Mouse (Mus musculus) spleen, adult 2 months (tissue): ENCODE measurements around the gene Snx29.

Experiments
- CTCF ChIP-seq: fragments of 200-500 bp; IDR thresholded peaks from 2 replicates; pipeline ENCODE4 v1.5.1; 2011; ENCODE audit warnings: mild to moderate bottlenecking, inconsistent platforms; ENCODE audit not compliant: insufficient read depth, insufficient read length, insufficient replicate concordance; ENCODE audit errors: extremely low read depth
- POLR2A ChIP-seq: fragments of 200-500 bp; IDR thresholded peaks from 2 replicates; pipeline ENCODE4 v1.6.1; 2011; ENCODE audit warnings: low read depth, low read length, inconsistent platforms

DNA sequence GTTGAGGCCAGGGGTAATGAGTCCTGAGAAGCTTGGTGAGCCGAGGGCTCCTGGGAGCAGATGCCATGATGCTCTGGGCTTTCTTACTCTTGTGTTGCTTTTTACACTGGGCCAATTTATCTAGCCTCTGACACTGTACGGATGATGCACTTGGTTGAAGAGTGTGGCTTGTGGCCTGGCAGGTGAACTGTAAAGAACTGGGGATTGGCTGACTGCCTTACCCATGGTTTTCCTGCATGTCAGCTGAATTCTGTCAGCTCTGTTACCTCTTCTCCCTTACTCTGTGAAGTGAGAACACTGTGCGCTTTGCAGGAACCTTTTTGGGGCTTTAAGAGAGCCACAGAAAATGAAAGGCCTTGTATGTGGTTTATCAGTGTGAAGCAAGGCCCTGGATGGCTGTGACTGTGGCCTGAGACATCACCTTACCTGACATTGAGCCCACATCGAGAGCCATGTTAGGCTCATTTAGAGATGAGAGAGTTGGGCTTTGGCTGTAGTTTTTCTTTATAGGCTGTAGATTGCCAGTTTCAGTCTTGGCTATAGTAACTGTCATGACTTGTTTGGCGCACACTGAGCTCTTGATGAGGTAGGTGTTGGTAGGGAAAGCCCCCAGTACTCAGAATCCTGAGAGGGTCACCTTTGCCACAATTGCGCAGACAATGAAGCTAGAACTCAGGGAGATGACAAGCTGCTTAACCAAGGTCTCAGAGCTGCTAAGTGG is 77.3 kb downstream of the Snx29 start:
- no peak for TF ChIP-seq CTCF
- TF ChIP-seq POLR2A = no peak
